Mouse (Mus musculus) G1E (cell line): ENCODE measurements around the gene Olfr490.

Experiments
- CTCF ChIP-seq: IDR thresholded peaks from 2 replicates; pipeline ENCODE4 v1.5.1; 2012; ENCODE audit warnings: low read depth, low read length, inconsistent platforms, mixed read lengths
- GATA1 ChIP-seq: IDR thresholded peaks from 2 replicates; pipeline ENCODE4 v1.6.1; 2012; ENCODE audit warnings: borderline replicate concordance, low read length, inconsistent platforms, mixed read lengths
- GATA2 ChIP-seq: IDR thresholded peaks from 2 replicates; pipeline ENCODE4 v1.6.1; 2012; ENCODE audit warnings: low read depth, low read length, inconsistent platforms, borderline replicate concordance
- TAL1 ChIP-seq: conservative IDR thresholded peaks from 2 replicates; pipeline ENCODE4 v1.6.1; 2012; ENCODE audit warnings: low read depth, low read length, inconsistent platforms, mixed read lengths

DNA sequence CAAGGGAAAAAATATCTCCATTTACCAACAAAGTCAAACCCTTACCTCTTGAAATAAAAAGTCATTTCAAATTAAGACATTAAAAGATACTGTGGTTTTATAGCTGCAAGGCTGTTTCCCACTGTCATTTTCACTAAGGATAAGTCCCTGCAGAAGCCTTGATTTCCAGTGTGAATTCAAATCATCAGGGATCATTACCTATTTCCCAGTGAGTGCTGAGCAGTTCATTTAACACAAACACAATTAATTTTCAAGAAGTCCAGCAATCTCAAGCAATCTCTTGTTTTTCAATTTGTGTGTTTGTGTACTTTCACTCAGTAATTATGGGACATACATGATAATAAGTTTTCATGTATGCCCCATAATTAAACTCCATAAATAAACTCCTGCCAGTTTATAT lies 30.5 kb downstream of the Olfr490 start, which contains the start of gene Olfr488:
- TF ChIP-seq GATA1 = no peak
- no peak for TF ChIP-seq CTCF
- TF ChIP-seq TAL1 = no peak
- no peak for TF ChIP-seq GATA2
